Mouse (Mus musculus) E14TG2a.4 (cell line): Measurements from ENCODE around the gene Lrrc49.
A peak's percentile ranks its signal among the peaks of the same experiment; 100 is the strongest.

ENCODE experiments used
- H3K27me3 ChIP-seq: 2 replicates; pipeline ENCODE4 v1.6.1; 2014; ENCODE audit warnings: low read length, control low read depth; ENCODE audit not compliant: insufficient read depth
- H3K36me3 ChIP-seq: 2 replicates; pipeline ENCODE4 v1.6.1; 2014; ENCODE audit warnings: low read length, control low read depth; ENCODE audit not compliant: insufficient read depth
- H3K4me1 ChIP-seq: replicated peaks from 2 replicates; pipeline ENCODE4 v1.6.1; 2014; ENCODE audit warnings: low read depth, low read length, control low read depth
- H3K4me3 ChIP-seq: replicated peaks from 2 replicates; pipeline ENCODE4 v1.5.1; 2014; ENCODE audit warnings: mild to moderate bottlenecking, low read length
- H3K9me3 ChIP-seq: 2 replicates; pipeline ENCODE4 v1.6.1; 2014; ENCODE audit warnings: low read length, control low read depth
- CTCF ChIP-seq: conservative IDR thresholded peaks from 2 replicates; pipeline ENCODE4 v1.5.1; 2014; ENCODE audit warnings: low read length
- NANOG ChIP-seq: IDR thresholded peaks from 2 replicates; pipeline ENCODE4 v1.6.1; 2014; ENCODE audit warnings: borderline replicate concordance, low read length, mixed read lengths
- POU5F1 ChIP-seq: IDR thresholded peaks from 2 replicates; pipeline ENCODE4 v1.6.1; 2014; ENCODE audit warnings: low read length, borderline replicate concordance

The Lrrc49 gene

GRCm38 (mm10) chr9:60692624-60693023 lies 4.7 kb upstream of the Lrrc49 start:
- Histone ChIP-seq H3K27me3 (no peaks in the 10 kb centered on the region), H3K4me1 (peaks cover 13% of the 10 kb centered on the region), H3K36me3 (no peaks in the 10 kb centered on the region), H3K9me3 (peaks cover 5% of the 10 kb centered on the region; the same call in 1 of the 2 replicates), H3K4me3 (no peak overlapping the region)
- no peak for TF ChIP-seq NANOG
- no peak for TF ChIP-seq CTCF

DNA sequence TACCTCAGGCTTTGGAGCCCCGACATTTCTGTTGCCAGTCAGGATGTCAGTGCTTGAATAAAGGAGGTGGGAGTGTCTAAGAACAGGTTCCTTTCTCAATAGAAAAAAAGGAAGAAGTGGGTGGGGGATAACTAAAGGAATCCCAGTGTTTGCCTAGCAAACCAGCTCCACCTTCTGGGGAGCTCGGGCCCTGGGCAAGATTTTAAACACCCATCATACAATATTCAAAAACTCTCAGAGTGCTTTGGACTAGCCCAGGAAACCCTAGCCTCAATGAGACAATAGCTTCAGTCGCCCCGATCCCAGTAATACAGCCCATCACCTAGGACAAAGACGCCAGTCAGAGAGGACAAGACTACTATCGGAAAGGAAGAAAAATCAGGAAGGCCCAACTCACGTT lies 543 bp downstream of the Lrrc49 start:
- no peaks in the 10 kb centered on the region for H3K36me3 ChIP-seq
- TF ChIP-seq NANOG (no peak), POU5F1 (no peak), CTCF (no peak)
- peaks cover 5% of the 10 kb centered on the region; the same call in 1 of the 2 replicates for H3K9me3 ChIP-seq
- no peaks in the 10 kb centered on the region for H3K27me3 ChIP-seq
- peaks cover 12% of the 10 kb centered on the region for H3K4me1 ChIP-seq
- peak overlapping the region; percentile 81 for H3K4me3 ChIP-seq

GRCm38 (mm10) chr9:60682753-60683152 lies 5.2 kb downstream of the Lrrc49 start:
- H3K27me3 ChIP-seq: no peaks in the 10 kb centered on the region
- TF ChIP-seq NANOG (no peak), CTCF (no peak), POU5F1 (no peak)
- no peak overlapping the region for H3K4me3 ChIP-seq
- no peaks in the 10 kb centered on the region for H3K36me3 ChIP-seq
- peaks cover 7% of the 10 kb centered on the region for H3K4me1 ChIP-seq
- no peaks in the 10 kb centered on the region for H3K9me3 ChIP-seq

DNA sequence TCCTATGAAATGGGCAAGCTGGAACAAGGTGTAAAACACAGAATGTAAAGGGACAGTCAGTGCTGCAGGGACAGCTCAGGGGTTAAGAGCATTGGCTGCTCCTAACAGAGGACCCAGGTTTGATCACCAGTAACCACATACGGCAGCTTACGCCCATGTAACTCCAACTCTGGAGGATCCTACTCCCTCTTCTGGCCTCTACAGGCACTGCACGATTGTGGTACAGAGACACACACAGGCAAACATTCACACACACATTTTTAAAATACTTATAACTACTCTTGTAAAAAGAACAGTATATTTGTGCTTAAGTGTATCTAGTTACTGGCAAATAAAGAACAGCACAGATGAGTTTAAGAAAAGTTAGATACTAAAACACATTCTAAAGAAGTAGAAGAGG lies 7.0 kb downstream of the Lrrc49 start:
- no peak for TF ChIP-seq POU5F1
- peak; percentile 57 for TF ChIP-seq CTCF
- no peaks in the 10 kb centered on the region for H3K4me1 ChIP-seq
- no peaks in the 10 kb centered on the region for H3K36me3 ChIP-seq
- H3K4me3 ChIP-seq: no peak overlapping the region
- no peaks in the 10 kb centered on the region for H3K9me3 ChIP-seq
- H3K27me3 ChIP-seq: no peaks in the 10 kb centered on the region

DNA sequence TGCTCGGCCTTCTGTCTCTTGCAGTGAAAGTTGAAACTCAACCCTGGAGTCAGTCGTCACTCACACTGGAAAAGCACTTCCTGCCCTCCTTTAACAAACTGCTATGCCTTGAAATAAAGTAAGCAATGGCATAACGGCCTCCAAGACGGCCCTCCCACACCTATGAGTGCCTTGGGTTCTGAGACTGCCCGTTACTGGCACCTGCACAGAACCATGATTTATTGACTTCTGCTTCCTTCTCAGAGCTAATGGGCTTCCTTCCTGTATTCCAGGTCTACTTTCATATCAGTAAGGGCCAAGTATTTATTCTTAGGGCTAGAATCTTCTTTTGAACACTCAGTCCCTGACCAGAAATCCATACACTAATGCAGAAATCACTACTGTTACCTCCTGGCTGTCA lies 9.0 kb downstream of the Lrrc49 start:
- no peaks in the 10 kb centered on the region for H3K27me3 ChIP-seq
- TF ChIP-seq POU5F1 (no peak), NANOG (no peak), CTCF (no peak)
- no peak overlapping the region for H3K4me3 ChIP-seq
- no peaks in the 10 kb centered on the region for H3K9me3 ChIP-seq
- no peaks in the 10 kb centered on the region for H3K36me3 ChIP-seq
- no peaks in the 10 kb centered on the region for H3K4me1 ChIP-seq

DNA sequence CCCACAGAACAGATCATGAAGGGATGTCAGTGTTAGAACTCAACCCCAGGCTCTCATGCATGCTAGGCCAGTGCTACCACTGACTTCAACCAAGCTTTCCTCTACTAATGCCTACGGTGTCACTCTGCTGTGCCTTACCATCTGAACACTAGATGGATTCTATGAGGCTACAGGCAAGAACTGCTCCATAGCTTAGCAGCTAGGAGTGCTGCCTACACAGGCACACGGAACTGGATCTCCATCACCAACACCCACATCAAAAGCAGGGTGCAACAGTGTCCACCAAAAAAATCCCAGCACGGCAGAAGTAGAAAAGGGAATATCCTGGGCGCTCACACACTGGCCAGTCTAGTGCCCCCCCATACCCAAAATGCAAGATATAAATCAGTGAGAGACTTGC lies 11.5 kb downstream of the Lrrc49 start:
- H3K36me3 ChIP-seq: no peaks in the 10 kb centered on the region
- no peaks in the 10 kb centered on the region for H3K4me1 ChIP-seq
- no peaks in the 10 kb centered on the region for H3K9me3 ChIP-seq
- TF ChIP-seq POU5F1: no peak
- TF ChIP-seq NANOG: no peak
- no peak for TF ChIP-seq CTCF
- no peaks in the 10 kb centered on the region for H3K27me3 ChIP-seq
- H3K4me3 ChIP-seq: no peak overlapping the region

DNA sequence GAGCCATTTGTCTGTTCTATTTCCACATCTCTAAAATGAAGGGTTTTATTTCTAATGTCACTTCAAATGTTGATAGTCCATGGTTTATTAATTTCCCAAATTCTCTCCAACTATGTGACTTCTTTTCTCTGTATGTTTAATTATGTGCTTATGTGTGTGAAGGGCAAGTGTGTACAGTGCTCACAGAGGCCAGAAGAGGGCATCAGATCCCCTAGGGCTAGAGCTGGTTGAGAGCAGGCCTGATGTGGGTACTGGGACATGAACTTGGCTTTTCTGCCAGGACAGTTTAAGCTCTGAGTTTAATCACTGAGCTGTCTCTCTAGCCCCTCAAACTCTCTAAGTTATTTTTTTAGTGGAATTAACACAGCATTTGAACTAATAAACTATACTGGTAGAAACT lies 13.2 kb downstream of the Lrrc49 start:
- H3K4me3 ChIP-seq: no peak overlapping the region
- no peaks in the 10 kb centered on the region for H3K9me3 ChIP-seq
- TF ChIP-seq CTCF: 0 out of 2 replicates have a peak, but pooled peaks have one; percentile 9
- TF ChIP-seq NANOG: no peak

DNA sequence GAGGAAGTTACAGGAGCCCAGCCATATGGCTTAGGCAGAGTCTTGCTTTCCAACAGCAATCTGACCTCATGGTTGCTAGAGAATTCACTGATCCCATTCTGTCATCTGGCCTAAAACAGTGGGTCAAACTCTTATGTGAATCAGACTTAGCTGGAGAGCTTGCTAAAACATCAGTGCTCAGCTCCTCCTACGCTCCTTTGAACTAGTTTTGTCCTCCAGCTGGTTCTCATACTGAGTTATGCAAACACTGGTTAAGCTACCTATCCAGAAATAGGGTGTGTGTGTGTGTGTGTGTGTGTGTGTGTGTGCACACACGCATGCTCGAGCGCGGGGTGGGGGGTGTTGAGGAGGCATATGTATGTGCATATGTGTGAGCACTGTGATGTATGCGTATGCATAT lies 15.4 kb downstream of the Lrrc49 start:
- H3K4me1 ChIP-seq: no peaks in the 10 kb centered on the region
- H3K4me3 ChIP-seq: no peak overlapping the region
- H3K36me3 ChIP-seq: no peaks in the 10 kb centered on the region
- no peaks in the 10 kb centered on the region for H3K27me3 ChIP-seq
- no peaks in the 10 kb centered on the region for H3K9me3 ChIP-seq
- TF ChIP-seq NANOG (no peak), CTCF (no peak), POU5F1 (no peak)

More for the DNA sequence above, 13.2 kb downstream of the Lrrc49 start:
- Histone ChIP-seq H3K4me1 (no peaks in the 10 kb centered on the region), H3K27me3 (no peaks in the 10 kb centered on the region), H3K36me3 (no peaks in the 10 kb centered on the region)

- no peaks in the 10 kb centered on the region for H3K9me3 ChIP-seq
Measured at GRCm38 (mm10) chr9:60668886-60669285, 19.1 kb downstream of the Lrrc49 start.

More at GRCm38 (mm10) chr9:60668886-60669285, 19.1 kb downstream of the Lrrc49 start:
- Histone ChIP-seq H3K27me3 (no peaks in the 10 kb centered on the region), H3K4me3 (no peak overlapping the region), H3K36me3 (no peaks in the 10 kb centered on the region), H3K4me1 (peaks cover 7% of the 10 kb centered on the region; the same call in 1 of the 2 replicates)
- no peak for TF ChIP-seq POU5F1
- TF ChIP-seq CTCF: no peak
- TF ChIP-seq NANOG: no peak
